Mouse (Mus musculus): Measurements from ENCODE around the gene Rnf121.

Rnf121 gene

GRCm38 (mm10) chr7:102065046-102065891, at the start of gene Rnf121, which contains the start of the genes Xndc1 and Xntrpc:
Gene Rnf121 (minus strand): TSS chr7:102065469.
Gene Xndc1 (plus strand): TSS chr7:102065511.
Gene Xntrpc (plus strand): TSS chr7:102065713.
- DNase-seq (ENCODE audit: low spot score in 2 of 2) = peak; percentile 83 to 88

- no peak for DNase-seq (ENCODE audit: low spot score in 2 of 2)
Observed at GRCm38 (mm10) chr7:102113151-102113729, 48.0 kb upstream of the Rnf121 start.

- DNase-seq (ENCODE audit: low spot score in 2 of 2) = no peak
Observed at GRCm38 (mm10) chr7:102109746-102110145, 44.5 kb upstream of the Rnf121 start.

- no peak for DNase-seq (ENCODE audit: low spot score in 2 of 2)
Observed at GRCm38 (mm10) chr7:102109171-102109570, 43.9 kb upstream of the Rnf121 start, which contains the start of gene Art5. Gene Art5 (minus strand): TSS chr7:102109489.

GRCm38 (mm10) chr7:102108206-102108605, 42.9 kb upstream of the Rnf121 start:
- no peak for DNase-seq (ENCODE audit: low spot score in 2 of 2)

GRCm38 (mm10) chr7:102106700-102107141, 41.5 kb upstream of the Rnf121 start:
- DNase-seq (ENCODE audit: low spot score in 2 of 2) = no peak

GRCm38 (mm10) chr7:102104126-102104525, 38.9 kb upstream of the Rnf121 start:
- DNase-seq (ENCODE audit: low spot score in 2 of 2) = no peak

GRCm38 (mm10) chr7:102103555-102103954, 38.3 kb upstream of the Rnf121 start:
- no peak for DNase-seq (ENCODE audit: low spot score in 2 of 2)

- no peak for DNase-seq (ENCODE audit: low spot score in 2 of 2)
Observed at GRCm38 (mm10) chr7:102102696-102103095, 37.4 kb upstream of the Rnf121 start.

- DNase-seq (ENCODE audit: low spot score in 2 of 2) = no peak
Observed at GRCm38 (mm10) chr7:102102241-102102640, 37.0 kb upstream of the Rnf121 start.

- no peak for DNase-seq (ENCODE audit: low spot score in 2 of 2)
Observed at GRCm38 (mm10) chr7:102101487-102101886, 36.2 kb upstream of the Rnf121 start, which contains the start of gene Art1. Gene Art1 (plus strand): TSS chr7:102101743.

- DNase-seq (ENCODE audit: low spot score in 2 of 2) = no peak
Observed at GRCm38 (mm10) chr7:102100868-102101267, 35.6 kb upstream of the Rnf121 start.

GRCm38 (mm10) chr7:102099760-102100661, 34.7 kb upstream of the Rnf121 start:
- DNase-seq (ENCODE audit: low spot score in 2 of 2) = peak in 1 of 2 experiments; percentile 61

GRCm38 (mm10) chr7:102087336-102087735, 22.1 kb upstream of the Rnf121 start:
- DNase-seq (ENCODE audit: low spot score in 2 of 2) = no peak

- no peak for DNase-seq (ENCODE audit: low spot score in 2 of 2)
Observed at GRCm38 (mm10) chr7:102084041-102084696, 18.9 kb upstream of the Rnf121 start.

GRCm38 (mm10) chr7:102082816-102083215, 17.5 kb upstream of the Rnf121 start, which contains the start of gene Trpc2:
Gene Trpc2 (plus strand): TSS chr7:102083116.
- no peak for DNase-seq (ENCODE audit: low spot score in 2 of 2)

- no peak for DNase-seq (ENCODE audit: low spot score in 2 of 2)
Observed at GRCm38 (mm10) chr7:102081784-102082183, 16.5 kb upstream of the Rnf121 start.

- no peak for DNase-seq (ENCODE audit: low spot score in 2 of 2)
Observed at GRCm38 (mm10) chr7:102080311-102080710, 15.0 kb upstream of the Rnf121 start.

- DNase-seq (ENCODE audit: low spot score in 2 of 2) = peak in 1 of 2 experiments; percentile 16
Observed at GRCm38 (mm10) chr7:102078517-102078916, 13.2 kb upstream of the Rnf121 start.

- peak; percentile 25 to 36 for DNase-seq (ENCODE audit: low spot score in 2 of 2)
Observed at GRCm38 (mm10) chr7:102076714-102077296, 11.5 kb upstream of the Rnf121 start.

- no peak for DNase-seq (ENCODE audit: low spot score in 2 of 2)
Observed at GRCm38 (mm10) chr7:102066363-102066762, 1.1 kb upstream of the Rnf121 start.
